Mouse (Mus musculus): ENCODE results near the gene Lctl.

DNA sequence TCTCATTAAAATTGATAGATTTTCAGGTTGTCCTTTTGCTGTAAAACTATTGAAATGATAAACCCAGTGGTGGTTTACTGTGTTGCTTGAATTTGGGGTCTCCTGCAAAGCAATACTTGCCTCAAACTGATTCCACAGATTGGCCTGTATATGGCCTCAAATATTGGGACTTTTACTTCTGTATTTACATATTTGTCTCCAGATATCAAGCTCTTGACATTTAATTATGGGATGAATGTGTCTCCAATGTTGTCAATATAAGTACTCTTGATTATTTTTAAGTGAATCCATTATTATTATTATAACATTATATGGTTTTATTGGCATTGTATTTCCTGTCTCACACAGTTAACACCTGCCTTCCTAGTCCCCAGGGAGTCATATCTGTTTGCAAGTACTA lies 57.4 kb downstream of the Lctl start:
- TF ChIP-seq POLR2A (IDR thresholded peaks at IDR 0.05; ENCODE audit: low read depth, low read length) (no peak), CTCF (IDR thresholded peaks at IDR 0.05; ENCODE audit: extremely low read depth, insufficient read depth, insufficient read length, insufficient replicate concordance) (no peak)
